Mouse (Mus musculus): ENCODE results near the gene Calb2. TPM values are rescaled to one million over a fixed set of nuclear protein-coding genes. Genes with fewer than 3 reads are reported as not detected.

Gene Calb2
- polyA plus RNA-seq, 1 experiment from 2014 or later: 0.48 TPM

DNA sequence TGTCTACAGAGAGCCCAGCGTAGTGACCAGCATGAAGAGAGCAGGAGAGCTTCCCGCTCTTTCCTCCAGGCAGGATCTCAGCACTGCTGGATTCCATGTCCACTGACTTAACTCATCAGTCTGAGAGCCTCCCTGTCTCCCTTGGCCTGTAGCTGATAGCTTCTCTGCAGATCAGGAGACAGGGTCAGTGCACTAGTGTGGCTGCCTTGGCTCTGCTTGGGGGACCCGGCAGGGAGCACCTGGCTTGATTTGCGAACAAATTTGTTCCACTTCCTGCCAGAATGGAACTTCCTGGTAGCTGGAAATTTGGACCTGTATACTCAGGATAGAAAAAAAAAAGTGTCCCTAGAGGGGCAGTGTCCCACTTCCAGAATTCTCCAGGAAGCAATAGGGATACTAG is 6.8 kb upstream of the Calb2 start:
- Histone ChIP-seq H3K9me3 (no peaks in the 10 kb centered on the region), H3K4me3 (no peak overlapping the region), H3K27me3 (ENCODE audit: insufficient read depth, poor library complexity, severe bottlenecking) (peaks cover 38% of the 10 kb centered on the region), H3K27ac (no peak overlapping the region), H3K36me3 (no peaks in the 10 kb centered on the region), H3K4me1 (peaks cover 12% of the 10 kb centered on the region)
- DNase-seq (ENCODE audit: low spot score): no peak
- 85% methylated on average over 4 of the region's 4 CpGs for WGBS

DNA sequence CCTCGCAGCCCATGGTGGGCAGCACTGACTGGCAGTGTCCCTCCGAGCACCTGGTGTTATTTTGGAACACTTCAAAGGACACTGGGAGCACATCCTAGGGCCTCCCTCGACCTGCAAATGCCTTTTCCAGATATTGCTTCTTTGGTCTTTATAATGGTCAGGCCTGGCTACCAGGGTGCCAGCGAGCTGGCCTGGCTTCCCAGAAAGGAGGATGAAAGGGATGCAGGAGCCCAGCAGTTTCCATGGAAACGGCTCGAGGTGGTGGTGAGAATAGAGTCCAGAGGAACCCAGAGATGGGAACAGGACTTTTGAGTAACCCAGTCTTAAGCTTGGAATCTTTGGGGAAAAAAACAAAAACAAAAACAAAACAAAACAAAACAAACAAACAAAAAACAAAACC is 4.2 kb upstream of the Calb2 start:
- H3K36me3 ChIP-seq: no peaks in the 10 kb centered on the region
- DNase-seq (ENCODE audit: low spot score): no peak
- no peak overlapping the region for H3K27ac ChIP-seq
- H3K27me3 ChIP-seq (ENCODE audit: insufficient read depth, poor library complexity, severe bottlenecking): peaks cover 43% of the 10 kb centered on the region
- H3K9me3 ChIP-seq: no peaks in the 10 kb centered on the region
- 59% methylated on average over 6 of the region's 6 CpGs for WGBS
- H3K4me3 ChIP-seq: no peak overlapping the region
- peaks cover 10% of the 10 kb centered on the region for H3K4me1 ChIP-seq

DNA sequence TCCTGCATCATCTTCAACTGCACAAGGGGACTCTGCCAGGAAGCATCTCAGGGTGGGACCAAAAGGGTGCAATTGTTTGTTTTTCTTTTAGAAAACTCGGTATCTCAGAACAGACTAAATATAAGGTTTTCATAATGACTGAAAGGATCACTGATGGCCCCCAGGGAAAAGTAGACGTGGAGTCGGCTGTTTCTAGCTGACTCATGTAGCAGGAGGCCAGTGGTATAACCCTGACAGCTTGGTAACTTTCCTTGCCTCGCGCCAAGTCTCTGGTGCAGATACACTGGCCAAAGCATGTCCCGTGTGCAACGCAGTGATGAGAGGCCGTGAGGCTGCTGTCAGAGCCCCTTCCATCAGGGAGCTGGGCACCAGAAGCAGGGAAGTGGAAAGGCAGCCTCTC is 1.7 kb downstream of the Calb2 start:
- no peak for DNase-seq (ENCODE audit: low spot score)
- Histone ChIP-seq H3K27me3 (ENCODE audit: insufficient read depth, poor library complexity, severe bottlenecking) (peaks cover 70% of the 10 kb centered on the region), H3K9me3 (no peaks in the 10 kb centered on the region), H3K36me3 (no peaks in the 10 kb centered on the region), H3K27ac (no peak overlapping the region), H3K4me3 (no peak overlapping the region), H3K4me1 (peaks cover 8% of the 10 kb centered on the region; the same call in 1 of the 2 replicates)
- WGBS: 78% methylated on average over 8 of the region's 8 CpGs

DNA sequence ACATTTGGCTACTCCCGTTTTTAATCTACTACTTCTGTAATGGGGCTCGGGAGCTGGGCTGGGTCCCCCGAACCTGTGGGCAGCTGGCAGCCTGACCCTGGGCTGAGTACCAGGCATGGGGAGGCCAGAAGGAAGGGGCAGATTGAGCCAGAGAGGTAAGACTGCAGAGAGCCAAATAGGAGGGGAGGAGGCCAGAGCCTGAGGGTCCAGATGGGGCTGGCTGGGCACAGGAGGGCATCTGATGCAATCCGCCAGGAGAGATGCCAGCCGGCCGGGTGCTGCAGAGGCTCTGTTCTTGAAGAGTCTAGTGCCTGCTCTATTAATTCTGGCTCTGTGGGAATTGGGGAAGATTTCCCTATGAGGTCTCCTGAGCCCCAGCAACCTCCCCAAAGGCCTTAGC is 6.0 kb downstream of the Calb2 start:
- Histone ChIP-seq H3K27me3 (ENCODE audit: insufficient read depth, poor library complexity, severe bottlenecking) (peaks cover 47% of the 10 kb centered on the region), H3K4me3 (no peak overlapping the region), H3K4me1 (no peaks in the 10 kb centered on the region), H3K9me3 (no peaks in the 10 kb centered on the region), H3K36me3 (no peaks in the 10 kb centered on the region), H3K27ac (no peak overlapping the region)
- DNase-seq (ENCODE audit: low spot score): no peak
- WGBS: 83% methylated on average over 6 of the region's 6 CpGs

DNA sequence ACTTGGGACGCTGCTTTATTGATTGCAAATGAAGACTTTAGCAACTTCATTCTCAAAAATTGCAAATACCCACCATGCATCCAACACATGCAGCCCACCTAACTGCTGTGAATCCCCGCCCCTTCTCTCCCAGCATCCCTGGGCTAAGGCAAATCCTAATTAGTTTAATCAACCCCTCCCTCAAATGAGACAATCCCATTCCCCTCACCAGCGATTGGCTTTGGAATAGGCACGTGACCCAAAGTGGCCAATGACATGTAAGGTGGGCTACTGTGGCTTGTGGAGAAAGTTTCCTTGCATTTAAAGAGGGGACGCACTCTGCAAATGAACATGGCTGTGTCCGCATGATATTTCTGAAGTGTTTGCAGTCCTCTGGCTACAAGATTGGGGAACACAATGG is 15.1 kb downstream of the Calb2 start:
- no peaks in the 10 kb centered on the region for H3K9me3 ChIP-seq
- H3K4me3 ChIP-seq: no peak overlapping the region
- H3K27me3 ChIP-seq (ENCODE audit: insufficient read depth, poor library complexity, severe bottlenecking): no peaks in the 10 kb centered on the region
- DNase-seq (ENCODE audit: low spot score): no peak
- no peaks in the 10 kb centered on the region for H3K4me1 ChIP-seq
- no peak overlapping the region for H3K27ac ChIP-seq
- WGBS: 66% methylated on average over 6 of the region's 6 CpGs
- H3K36me3 ChIP-seq: no peaks in the 10 kb centered on the region

DNA sequence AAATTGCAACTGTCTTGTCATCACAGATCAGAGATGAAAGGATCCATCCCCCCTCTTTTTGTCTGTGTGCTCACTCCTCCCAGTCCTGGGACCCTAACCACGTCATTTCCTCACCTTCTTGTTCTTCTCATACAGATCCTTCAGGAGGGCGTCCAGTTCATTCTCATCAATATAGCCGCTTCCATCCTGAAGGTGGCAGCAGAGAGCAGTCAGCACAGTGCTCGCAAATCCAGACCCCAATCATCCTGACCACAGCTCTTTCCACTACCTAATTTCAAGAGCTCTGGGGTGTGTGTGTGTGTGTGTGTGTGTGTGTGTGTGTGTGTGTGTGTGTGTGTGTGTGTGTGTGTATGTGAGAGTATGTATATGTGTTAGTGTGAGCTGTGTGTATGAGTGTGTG is 22.5 kb downstream of the Calb2 start:
- WGBS: 1% methylated on average over 4 of the region's 4 CpGs
- H3K4me1 ChIP-seq: peaks cover 7% of the 10 kb centered on the region; the same call in 1 of the 2 replicates
- no peak overlapping the region for H3K27ac ChIP-seq
- no peak for DNase-seq (ENCODE audit: low spot score)
- H3K9me3 ChIP-seq: no peaks in the 10 kb centered on the region
- H3K4me3 ChIP-seq: no peak overlapping the region
- H3K36me3 ChIP-seq: no peaks in the 10 kb centered on the region
- no peaks in the 10 kb centered on the region for H3K27me3 ChIP-seq (ENCODE audit: insufficient read depth, poor library complexity, severe bottlenecking)

DNA sequence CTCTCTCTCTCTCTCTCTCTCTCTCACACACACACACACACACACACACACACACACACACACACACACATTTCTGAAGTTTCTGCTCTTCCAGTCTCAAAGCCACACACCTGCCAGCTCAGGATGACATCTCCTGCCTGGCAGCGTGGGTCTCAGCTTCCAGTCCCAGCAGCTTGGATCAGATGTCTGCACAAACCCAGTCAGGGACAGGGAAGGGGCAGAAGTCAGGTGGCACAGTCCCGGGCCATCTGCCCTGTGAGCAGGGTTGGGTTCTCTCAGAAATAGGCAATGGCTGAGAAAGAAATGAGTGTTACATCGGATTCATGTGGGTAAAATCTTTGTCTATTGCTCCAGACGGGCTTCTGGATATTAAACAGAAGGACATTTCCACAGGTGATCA is 27.2 kb downstream of the Calb2 start:
- Histone ChIP-seq H3K4me3 (no peak overlapping the region), H3K27ac (no peak overlapping the region), H3K4me1 (no peaks in the 10 kb centered on the region), H3K36me3 (no peaks in the 10 kb centered on the region), H3K9me3 (no peaks in the 10 kb centered on the region), H3K27me3 (ENCODE audit: insufficient read depth, poor library complexity, severe bottlenecking) (no peaks in the 10 kb centered on the region)
- WGBS: 66% methylated on average over 4 of the region's 4 CpGs
- DNase-seq (ENCODE audit: low spot score): no peak

DNA sequence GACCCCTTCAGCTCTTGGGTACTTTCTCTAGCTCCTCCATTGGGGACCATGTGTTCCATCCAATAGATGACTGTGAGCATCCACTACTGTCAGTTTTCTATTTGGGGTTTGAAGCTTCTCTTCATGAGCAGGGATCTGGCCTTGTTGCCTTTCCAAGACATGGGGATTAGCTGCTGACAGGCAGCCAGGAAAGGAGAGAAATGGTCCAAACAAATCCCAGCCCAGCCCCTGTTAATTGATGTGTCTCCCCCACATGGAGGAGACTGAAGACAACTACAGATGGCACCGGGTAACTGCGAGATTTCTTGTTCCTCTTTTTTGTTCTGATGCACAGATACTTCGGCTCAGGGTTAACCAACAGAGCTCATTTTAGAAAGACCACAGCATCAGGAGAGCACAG is 27.9 kb downstream of the Calb2 start:
- 70% methylated on average over 3 of the region's 3 CpGs for WGBS
- Histone ChIP-seq H3K4me1 (no peaks in the 10 kb centered on the region), H3K4me3 (no peak overlapping the region), H3K27me3 (ENCODE audit: insufficient read depth, poor library complexity, severe bottlenecking) (no peaks in the 10 kb centered on the region), H3K27ac (no peak overlapping the region), H3K9me3 (no peaks in the 10 kb centered on the region), H3K36me3 (no peaks in the 10 kb centered on the region)
- no peak for DNase-seq (ENCODE audit: low spot score)

DNA sequence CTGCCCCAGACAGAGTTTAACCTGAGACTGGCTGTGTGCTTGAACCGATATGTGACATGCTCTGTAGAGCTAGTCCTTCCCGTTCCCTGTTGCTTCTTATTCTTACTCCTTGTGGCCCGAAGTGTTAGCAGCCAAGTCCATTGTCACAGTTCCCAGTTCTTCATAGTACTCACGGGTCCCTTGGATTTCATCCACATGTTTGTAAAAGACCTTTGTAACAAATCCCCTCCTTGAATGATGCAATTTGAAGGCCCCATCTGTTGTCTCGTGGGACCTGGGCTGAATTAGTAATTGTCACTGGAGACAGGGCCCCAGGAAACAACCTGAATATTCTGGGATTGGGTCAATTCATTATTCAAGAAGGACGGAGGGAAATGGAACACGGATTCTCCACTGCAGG is 32.5 kb downstream of the Calb2 start:
- no peak overlapping the region for H3K27ac ChIP-seq
- H3K4me3 ChIP-seq: no peak overlapping the region
- peaks cover 8% of the 10 kb centered on the region; the same call in 1 of the 2 replicates for H3K27me3 ChIP-seq (ENCODE audit: insufficient read depth, poor library complexity, severe bottlenecking)
- DNase-seq (ENCODE audit: low spot score): no peak
- H3K9me3 ChIP-seq: no peaks in the 10 kb centered on the region
- H3K4me1 ChIP-seq: no peaks in the 10 kb centered on the region
- 81% methylated on average over 7 of the region's 7 CpGs for WGBS
- no peaks in the 10 kb centered on the region for H3K36me3 ChIP-seq

DNA sequence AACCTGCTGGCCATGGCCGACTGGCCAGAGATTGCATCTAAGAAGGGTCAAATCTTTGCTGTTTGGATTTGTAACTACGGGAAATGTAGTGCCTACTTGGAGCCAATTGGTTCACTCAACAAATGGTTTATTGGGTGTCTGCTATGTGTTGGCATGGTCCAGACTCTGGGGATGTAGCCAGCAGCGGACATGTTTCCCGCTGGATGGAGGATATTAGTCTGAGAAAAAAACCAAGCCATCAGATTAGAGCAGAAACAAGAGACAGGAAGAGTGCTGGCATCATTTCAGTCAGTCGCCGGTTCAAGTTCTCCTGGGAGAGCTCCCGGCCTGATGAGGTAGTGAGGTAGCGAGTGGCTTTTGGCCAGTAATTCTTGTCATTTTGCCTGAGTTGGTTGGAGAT is 33.8 kb downstream of the Calb2 start:
- Histone ChIP-seq H3K4me1 (no peaks in the 10 kb centered on the region), H3K4me3 (no peak overlapping the region), H3K9me3 (no peaks in the 10 kb centered on the region), H3K27ac (no peak overlapping the region), H3K36me3 (no peaks in the 10 kb centered on the region), H3K27me3 (ENCODE audit: insufficient read depth, poor library complexity, severe bottlenecking) (peaks cover 8% of the 10 kb centered on the region; the same call in 1 of the 2 replicates)
- WGBS: 88% methylated on average over 8 of the region's 8 CpGs
- no peak for DNase-seq (ENCODE audit: low spot score)

DNA sequence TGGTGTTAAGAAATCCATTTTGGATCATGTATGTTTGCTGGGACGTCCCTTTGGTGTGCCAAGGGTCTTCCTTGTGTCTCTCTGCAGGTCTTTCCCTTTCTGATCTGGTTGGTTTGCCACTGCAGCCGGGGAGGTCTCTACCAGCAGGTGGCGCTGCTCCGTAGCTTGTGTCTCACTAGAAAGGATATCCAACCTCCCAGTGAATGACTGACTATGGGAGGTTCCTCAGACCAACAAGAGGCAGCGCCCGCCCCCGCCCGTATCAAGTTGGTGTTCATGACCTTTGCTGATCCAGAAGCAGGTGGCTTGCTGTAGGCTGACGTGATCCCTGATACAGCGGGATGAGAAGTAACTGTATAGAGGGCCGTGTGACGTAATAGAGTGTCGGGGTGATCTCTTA is 37.5 kb downstream of the Calb2 start:
- Histone ChIP-seq H3K36me3 (no peaks in the 10 kb centered on the region), H3K27ac (no peak overlapping the region), H3K27me3 (ENCODE audit: insufficient read depth, poor library complexity, severe bottlenecking) (peaks cover 8% of the 10 kb centered on the region; the same call in 1 of the 2 replicates), H3K4me3 (no peak overlapping the region), H3K9me3 (no peaks in the 10 kb centered on the region), H3K4me1 (no peaks in the 10 kb centered on the region)
- WGBS: 22% methylated on average over 13 of the region's 13 CpGs
- DNase-seq (ENCODE audit: low spot score): peak; percentile 90

DNA sequence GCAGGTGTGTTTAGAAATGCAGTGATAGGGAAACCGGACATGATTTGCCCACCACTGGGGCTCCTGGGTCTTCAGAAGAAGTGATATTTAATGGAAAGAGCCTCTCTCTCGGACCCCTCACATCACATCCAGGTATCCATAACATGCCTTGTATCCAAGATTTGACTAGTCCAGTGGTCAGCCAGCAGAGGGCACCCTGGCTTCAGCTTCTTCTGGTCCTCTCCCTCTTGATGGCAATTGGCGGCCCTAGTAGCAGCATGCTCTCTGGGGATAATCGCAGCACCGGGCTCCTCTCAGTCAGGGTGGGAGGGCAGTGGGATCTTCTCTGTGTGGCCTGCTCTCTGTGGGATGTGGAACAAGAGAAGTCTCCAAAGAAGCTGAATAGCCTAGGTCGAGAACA is 48.3 kb downstream of the Calb2 start:
- Histone ChIP-seq H3K27ac (no peak overlapping the region), H3K36me3 (no peaks in the 10 kb centered on the region), H3K4me3 (no peak overlapping the region), H3K9me3 (no peaks in the 10 kb centered on the region), H3K4me1 (peaks cover 7% of the 10 kb centered on the region; the same call in 1 of the 2 replicates), H3K27me3 (ENCODE audit: insufficient read depth, poor library complexity, severe bottlenecking) (0 out of 2 replicates have a peak, but pooled peaks cover 3% of the 10 kb centered on the region)
- DNase-seq (ENCODE audit: low spot score): no peak
- 47% methylated on average over 6 of the region's 6 CpGs for WGBS

DNA sequence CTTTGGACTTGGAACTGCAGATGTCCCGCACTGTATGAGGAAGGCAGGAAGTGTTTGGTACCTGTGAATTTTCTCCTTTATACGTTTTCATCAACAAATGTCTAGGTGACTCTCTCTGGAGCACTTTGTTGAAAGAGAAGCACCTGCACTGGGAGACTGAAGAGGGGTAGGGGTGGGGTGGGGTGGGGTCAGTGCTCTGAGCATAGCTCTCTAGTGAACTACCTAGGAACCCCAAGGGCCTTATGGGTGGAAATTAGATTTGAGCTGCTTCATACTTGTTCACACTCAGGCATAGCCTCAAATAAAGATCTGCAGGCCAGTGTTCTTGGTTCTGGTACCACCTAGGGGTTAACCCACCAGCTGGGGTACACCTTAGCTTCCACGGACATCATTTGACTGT is 65.4 kb downstream of the Calb2 start, which contains the start of gene Gm17720:
TSS of gene Gm17720 (minus strand) at position 101 of the 400 bp plus-strand sequence.
- Histone ChIP-seq H3K9me3 (no peaks in the 10 kb centered on the region), H3K4me1 (no peaks in the 10 kb centered on the region), H3K27ac (no peak within 1 kb of the TSS), H3K4me3 (no peak within 1 kb of the TSS), H3K27me3 (ENCODE audit: insufficient read depth, poor library complexity, severe bottlenecking) (no peaks in the 10 kb centered on the region), H3K36me3 (no peaks in the 10 kb centered on the region)
- no peak for DNase-seq (ENCODE audit: low spot score)
- WGBS: 83% methylated on average over 3 of the region's 3 CpGs

DNA sequence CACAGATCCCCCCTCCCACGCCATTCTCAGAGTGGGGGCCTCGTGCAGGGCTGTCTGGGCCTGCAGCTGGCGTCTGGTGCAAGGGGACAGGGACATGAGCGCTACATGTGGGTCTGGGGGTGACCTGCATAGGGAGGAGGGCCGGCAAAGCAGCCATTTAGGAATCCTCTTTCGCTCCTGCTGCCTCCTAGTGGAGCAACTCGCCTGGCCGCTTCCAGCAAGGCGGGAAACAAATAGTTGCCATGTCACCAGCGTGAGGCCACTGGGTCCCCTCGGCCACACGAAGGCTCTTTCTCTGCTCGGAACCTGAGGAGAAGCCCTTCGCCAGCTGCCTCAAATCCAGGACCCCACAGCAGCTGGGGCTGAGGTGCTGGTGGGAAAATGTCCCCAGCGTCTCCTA is 66.3 kb downstream of the Calb2 start:
- no peak overlapping the region for H3K27ac ChIP-seq
- DNase-seq (ENCODE audit: low spot score): no peak
- H3K9me3 ChIP-seq: no peaks in the 10 kb centered on the region
- 82% methylated on average over 15 of the region's 15 CpGs for WGBS
- no peaks in the 10 kb centered on the region for H3K4me1 ChIP-seq
- no peaks in the 10 kb centered on the region for H3K27me3 ChIP-seq (ENCODE audit: insufficient read depth, poor library complexity, severe bottlenecking)
- H3K36me3 ChIP-seq: no peaks in the 10 kb centered on the region
- H3K4me3 ChIP-seq: no peak overlapping the region
